Mouse (Mus musculus): Measurements from ENCODE around the gene Wnt2b. TPM values are rescaled to one million over a fixed set of nuclear protein-coding genes. Genes with fewer than 3 reads are reported as not detected.

Gene Wnt2b
- polyA plus RNA-seq, 2 experiments, result 0.06 TPM; not detected in 1

DNA sequence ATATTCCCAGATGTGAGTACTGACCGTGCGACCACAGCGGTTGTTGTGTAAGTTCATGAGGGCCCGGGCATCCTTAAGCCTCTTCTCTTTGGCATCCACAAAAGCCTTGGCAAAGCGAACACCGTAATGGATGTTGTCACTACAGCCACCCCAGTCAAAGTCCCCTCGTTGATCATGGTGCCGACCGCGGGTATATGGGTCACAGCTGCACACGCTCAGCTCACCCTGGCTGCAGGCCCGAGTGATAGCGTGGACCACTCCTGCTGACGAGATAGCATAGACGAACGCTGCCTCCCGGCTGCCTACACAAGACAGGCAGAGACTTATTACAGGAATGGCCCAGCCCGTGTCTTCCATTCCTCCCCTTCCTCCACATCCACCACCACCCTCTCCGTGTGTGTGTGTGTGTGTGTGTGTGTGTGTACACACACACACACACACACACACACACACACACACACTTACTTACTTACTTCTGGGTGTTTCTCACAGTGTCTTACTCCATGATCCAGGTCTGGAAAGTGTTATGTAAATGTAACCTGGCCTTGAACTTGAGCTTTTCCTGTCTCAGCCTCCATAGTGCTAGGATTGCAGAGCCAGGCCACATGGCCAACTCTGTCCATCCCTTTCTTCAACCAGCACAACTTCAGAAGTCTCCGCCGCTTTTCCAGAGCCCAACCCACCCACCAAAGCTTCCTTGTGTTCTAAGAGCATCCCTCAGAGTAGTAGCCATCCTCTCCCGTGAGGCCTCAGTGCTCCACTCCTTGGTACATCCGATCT is 8.6 kb downstream of the Wnt2b start:
- Histone ChIP-seq H3K27me3 (ENCODE audit: control insufficient read depth, insufficient read depth, low read length) (no peaks in the 10 kb centered on the region), H3K27ac (no peak overlapping the region), H3K4me1 (replicated peaks; ENCODE audit: control insufficient read depth in 2 of 2, insufficient read depth in 2 of 2, low read length in 1 of 2) (no peaks in the 10 kb centered on the region), H3K9ac (replicated peaks) (no peak overlapping the region), H3K9me3 (ENCODE audit: control insufficient read depth, low read length) (no peaks in the 10 kb centered on the region), H3K4me2 (ENCODE audit: low read depth) (no peak overlapping the region), H3K36me3 (replicated peaks; ENCODE audit: control insufficient read depth, insufficient read depth, low read depth) (no peaks in the 10 kb centered on the region), H3K4me3 (ENCODE audit: insufficient read depth in 1 of 2, low read depth in 2 of 2, low read length in 2 of 2) (no peak overlapping the region)
- no peak for DNase-seq (ENCODE audit: low read depth in 3 of 3, low spot score in 3 of 3)
- 79% methylated on average over 23 of the region's 23 CpGs for WGBS (ENCODE audit: insufficient replicate concordance)
- TF ChIP-seq CTCF (IDR thresholded peaks at IDR 0.05; ENCODE audit: low read depth) (no peak), EP300 (IDR thresholded peaks at IDR 0.05; ENCODE audit: low read depth) (no peak)
- no peak for ATAC-seq (ENCODE audit: insufficient read depth)

DNA sequence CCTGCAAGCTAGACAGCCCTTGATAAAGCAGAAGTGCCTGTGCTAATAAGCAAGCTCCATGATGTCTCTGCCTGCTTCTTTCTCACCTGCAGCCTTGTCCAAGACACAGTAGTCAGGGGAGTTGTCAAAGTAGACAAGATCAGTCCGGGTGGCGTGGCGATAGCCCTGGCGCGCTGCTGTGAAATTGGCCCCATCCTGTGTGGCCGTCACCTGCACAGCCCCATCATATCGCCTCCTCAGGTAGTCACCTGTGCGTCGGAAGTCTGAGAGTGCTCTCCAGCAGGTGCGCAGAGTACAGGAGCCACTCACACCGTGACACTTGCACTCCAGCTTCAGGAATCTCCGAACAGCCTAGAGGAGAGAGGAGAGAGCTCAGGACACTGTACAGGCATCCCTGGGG is 10.8 kb downstream of the Wnt2b start:
- Histone ChIP-seq H3K4me2 (ENCODE audit: low read depth) (no peak overlapping the region), H3K27ac (no peak overlapping the region), H3K27me3 (ENCODE audit: control insufficient read depth, insufficient read depth, low read length) (no peaks in the 10 kb centered on the region), H3K9me3 (ENCODE audit: control insufficient read depth, low read length) (no peaks in the 10 kb centered on the region), H3K9ac (replicated peaks) (no peak overlapping the region), H3K36me3 (replicated peaks; ENCODE audit: control insufficient read depth, insufficient read depth, low read depth) (no peaks in the 10 kb centered on the region), H3K4me1 (replicated peaks; ENCODE audit: control insufficient read depth in 2 of 2, insufficient read depth in 2 of 2, low read length in 1 of 2) (no peaks in the 10 kb centered on the region), H3K4me3 (ENCODE audit: insufficient read depth in 1 of 2, low read depth in 2 of 2, low read length in 2 of 2) (no peak overlapping the region)
- WGBS (ENCODE audit: insufficient replicate concordance), result 81% methylated on average over 12 of the region's 12 CpGs
- no peak for DNase-seq (ENCODE audit: low read depth in 3 of 3, low spot score in 3 of 3)
- TF ChIP-seq EP300 (IDR thresholded peaks at IDR 0.05; ENCODE audit: low read depth) (no peak), CTCF (IDR thresholded peaks at IDR 0.05; ENCODE audit: low read depth) (no peak)
- no peak for ATAC-seq (ENCODE audit: insufficient read depth)

DNA sequence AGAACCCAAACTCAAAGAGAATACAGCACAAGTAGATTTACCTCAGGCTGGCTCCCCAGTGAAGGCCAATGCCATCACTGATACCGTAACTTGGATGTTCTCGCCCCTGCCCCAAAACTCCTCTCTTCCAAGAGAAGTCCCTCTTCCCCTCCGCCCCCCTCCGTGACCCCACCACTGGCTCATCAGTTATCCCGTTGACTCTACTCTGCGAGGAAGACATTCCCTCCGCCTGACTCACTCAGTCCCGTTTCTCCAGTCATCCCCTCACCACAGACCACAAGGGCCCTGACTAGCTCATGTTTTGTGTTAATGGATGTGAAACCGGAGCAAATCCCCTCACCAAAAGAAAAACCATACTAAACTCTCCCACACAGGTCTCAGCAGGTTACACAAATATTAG is 16.8 kb downstream of the Wnt2b start:
- DNase-seq (ENCODE audit: low read depth in 3 of 3, low spot score in 3 of 3), result no peak

DNA sequence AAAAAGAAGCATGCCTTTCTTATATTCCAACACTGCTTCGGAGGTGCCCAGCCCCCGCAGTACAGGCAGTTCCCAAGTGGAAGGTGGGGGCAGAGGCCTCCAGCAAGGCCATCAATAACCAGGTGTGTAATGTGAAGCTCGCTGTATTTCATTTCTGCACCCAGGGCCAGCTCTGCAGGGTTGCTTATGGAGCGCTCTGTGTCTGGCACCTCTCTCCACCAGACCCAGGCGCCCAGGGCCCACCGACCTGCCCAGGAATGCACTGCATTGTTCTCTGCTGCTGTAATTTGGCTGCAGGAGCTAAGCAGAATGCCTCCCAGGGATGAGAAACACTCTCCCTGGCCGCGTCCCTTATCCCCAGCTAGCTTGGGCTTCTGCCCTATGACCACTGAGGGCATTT is 18.4 kb downstream of the Wnt2b start:
- H3K4me2 ChIP-seq (ENCODE audit: low read depth), result no peak overlapping the region
- TF ChIP-seq EP300 (IDR thresholded peaks at IDR 0.05; ENCODE audit: low read depth) (no peak), CTCF (IDR thresholded peaks at IDR 0.05; ENCODE audit: low read depth) (no peak)
- WGBS (ENCODE audit: insufficient replicate concordance), result 76% methylated on average over 8 of the region's 8 CpGs
- no peaks in the 10 kb centered on the region for H3K27me3 ChIP-seq (ENCODE audit: control insufficient read depth, insufficient read depth, low read length)
- no peak overlapping the region for H3K27ac ChIP-seq
- no peaks in the 10 kb centered on the region for H3K9me3 ChIP-seq (ENCODE audit: control insufficient read depth, low read length)
- H3K4me3 ChIP-seq (ENCODE audit: insufficient read depth in 1 of 2, low read depth in 2 of 2, low read length in 2 of 2), result no peak overlapping the region
- ATAC-seq (ENCODE audit: insufficient read depth) (no peak), DNase-seq (ENCODE audit: low read depth in 3 of 3, low spot score in 3 of 3) (no peak)
- no peak overlapping the region for H3K9ac ChIP-seq (replicated peaks)
- no peaks in the 10 kb centered on the region; a peak in 1 of 4 replicates for H3K4me1 ChIP-seq (replicated peaks; ENCODE audit: control insufficient read depth in 2 of 2, insufficient read depth in 2 of 2, low read length in 1 of 2)
- no peaks in the 10 kb centered on the region for H3K36me3 ChIP-seq (replicated peaks; ENCODE audit: control insufficient read depth, insufficient read depth, low read depth)

More for the DNA sequence above, 16.8 kb downstream of the Wnt2b start:
- Histone ChIP-seq H3K4me3 (ENCODE audit: insufficient read depth in 1 of 2, low read depth in 2 of 2, low read length in 2 of 2) (no peak overlapping the region), H3K9me3 (ENCODE audit: control insufficient read depth, low read length) (no peaks in the 10 kb centered on the region), H3K9ac (replicated peaks) (no peak overlapping the region), H3K27ac (no peak overlapping the region), H3K4me1 (replicated peaks; ENCODE audit: control insufficient read depth in 2 of 2, insufficient read depth in 2 of 2, low read length in 1 of 2) (no peaks in the 10 kb centered on the region; a peak in 1 of 4 replicates), H3K36me3 (replicated peaks; ENCODE audit: control insufficient read depth, insufficient read depth, low read depth) (no peaks in the 10 kb centered on the region), H3K27me3 (ENCODE audit: control insufficient read depth, insufficient read depth, low read length) (no peaks in the 10 kb centered on the region), H3K4me2 (ENCODE audit: low read depth) (no peak overlapping the region)
- TF ChIP-seq CTCF (IDR thresholded peaks at IDR 0.05; ENCODE audit: low read depth), result no peak
- ATAC-seq (ENCODE audit: insufficient read depth), result no peak
- 74% methylated on average over 9 of the region's 9 CpGs for WGBS (ENCODE audit: insufficient replicate concordance)

DNA sequence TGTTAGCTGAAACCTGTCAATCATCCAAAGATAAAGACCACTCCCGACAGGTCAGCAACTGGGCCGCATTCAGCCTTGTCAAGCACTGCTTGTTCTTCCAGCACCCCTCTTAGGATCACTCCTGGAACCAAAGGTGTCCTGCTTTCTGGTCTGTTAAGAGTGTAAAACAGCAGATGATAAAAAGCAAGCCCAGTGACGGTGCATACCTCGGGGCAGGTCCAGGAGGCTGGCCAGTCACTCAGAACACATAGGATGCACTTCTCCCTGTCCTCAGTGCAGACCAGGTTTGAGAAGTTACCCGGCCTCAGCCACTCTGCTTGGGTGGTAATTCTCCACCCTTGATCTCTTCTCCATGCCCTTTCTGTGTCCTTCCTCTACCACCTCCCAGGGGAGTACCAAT is 19.0 kb downstream of the Wnt2b start:
- no peak overlapping the region for H3K4me3 ChIP-seq (ENCODE audit: insufficient read depth in 1 of 2, low read depth in 2 of 2, low read length in 2 of 2)
- H3K9ac ChIP-seq (replicated peaks), result no peak overlapping the region
- H3K36me3 ChIP-seq (replicated peaks; ENCODE audit: control insufficient read depth, insufficient read depth, low read depth), result no peaks in the 10 kb centered on the region
- H3K4me2 ChIP-seq (ENCODE audit: low read depth), result no peak overlapping the region
- 69% methylated on average over 5 of the region's 5 CpGs for WGBS (ENCODE audit: insufficient replicate concordance)
- no peaks in the 10 kb centered on the region for H3K27me3 ChIP-seq (ENCODE audit: control insufficient read depth, insufficient read depth, low read length)
- no peak for TF ChIP-seq EP300 (IDR thresholded peaks at IDR 0.05; ENCODE audit: low read depth)
- no peak for TF ChIP-seq CTCF (IDR thresholded peaks at IDR 0.05; ENCODE audit: low read depth)
- H3K27ac ChIP-seq, result no peak overlapping the region
- H3K4me1 ChIP-seq (replicated peaks; ENCODE audit: control insufficient read depth in 2 of 2, insufficient read depth in 2 of 2, low read length in 1 of 2), result no peaks in the 10 kb centered on the region; a peak in 1 of 4 replicates
- ATAC-seq (ENCODE audit: insufficient read depth), result no peak
- DNase-seq (ENCODE audit: low read depth in 3 of 3, low spot score in 3 of 3), result no peak
- H3K9me3 ChIP-seq (ENCODE audit: control insufficient read depth, low read length), result no peaks in the 10 kb centered on the region

All from liver, embryonic 14.5 days (tissue).